8 mouse cellular contexts compared by ENCODE assay signal in genomic region chr12:83687934-83688315, GRCm38 (mm10). TPM values are rescaled to one million over a fixed set of nuclear protein-coding genes. Genes with fewer than 3 reads are reported as not detected.
A peak's percentile ranks its signal among the peaks of the same experiment; 100 is the strongest.
DNase-seq lines count a peak whose midpoint lies in the region; ATAC-seq and TF ChIP-seq lines count a peak whose summit lies in the region.

Gene Psen1 (plus strand): TSS chr12:83688152.

- TF ChIP-seq POLR2A in olfactory bulb, adult 2 months (IDR thresholded peaks at IDR 0.05; ENCODE audit: insufficient read depth, low read depth, low read length): peak; percentile 89
- TF ChIP-seq POLR2A in thymus, adult 2 months (IDR thresholded peaks at IDR 0.05; ENCODE audit: control insufficient read depth, extremely low read depth, insufficient read depth, low read length, poor library complexity): peak; percentile 89

- in situ Hi-C loops in ES-E14 (cut with MboI; ENCODE audit: low sequenced_read_pairs in 2 of 2, unreplicated experiment in 2 of 2): no loop called here

- no peaks in the 10 kb centered on the region for H3K27me3 ChIP-seq in forebrain, embryonic 16.5 days (replicated peaks; ENCODE audit: control insufficient read depth, insufficient read depth, low read length)
- H3K27me3 ChIP-seq in lung, embryonic 14.5 days (ENCODE audit: insufficient read depth, low read length): no peaks in the 10 kb centered on the region
- H3K27me3 ChIP-seq in thymus, adult 2 months (ENCODE audit: control insufficient read depth, insufficient read depth, low read length): no peaks in the 10 kb centered on the region

- 0 out of 2 replicates have a peak, but pooled peaks have one; percentile 28 for TF ChIP-seq CTCF in layer of hippocampus, adult 2 months (conservative IDR thresholded peaks at IDR 0.05)
- no peak for TF ChIP-seq CTCF in lung, embryonic 14.5 days (IDR thresholded peaks at IDR 0.05; ENCODE audit: low read depth)
- no peak for TF ChIP-seq CTCF in olfactory bulb, adult 2 months (IDR thresholded peaks at IDR 0.05; ENCODE audit: insufficient read depth, low read depth, low read length)
- 0 out of 2 replicates have a peak, but pooled peaks have one; percentile 26 for TF ChIP-seq CTCF in thymus, adult 2 months (IDR thresholded peaks at IDR 0.05; ENCODE audit: borderline replicate concordance, control insufficient read depth, extremely low read depth, insufficient read depth, low read length, poor library complexity)

- H3K4me1 ChIP-seq in ES-E14 (ENCODE audit: control insufficient read depth in 2 of 2, insufficient read depth in 2 of 2, low read length in 2 of 2, poor library complexity in 1 of 2): peaks cover 0 to 4% of the 10 kb centered on the region in 2 experiments; a peak in 1 of 4 replicates
- H3K4me1 ChIP-seq in forebrain, embryonic 16.5 days (replicated peaks; ENCODE audit: control insufficient read depth, insufficient read depth, low read length): peaks cover 17% of the 10 kb centered on the region
- 0 out of 2 replicates have a peak, but pooled peaks cover 4% of the 10 kb centered on the region for H3K4me1 ChIP-seq in lung, embryonic 14.5 days (ENCODE audit: insufficient read depth)
- 0 out of 2 replicates have a peak, but pooled peaks cover 3% of the 10 kb centered on the region for H3K4me1 ChIP-seq in olfactory bulb, adult 2 months (ENCODE audit: control insufficient read depth, insufficient read depth, low read length)
- H3K4me1 ChIP-seq in thymus, adult 2 months (replicated peaks; ENCODE audit: control insufficient read depth, insufficient read depth, low read length): no peaks in the 10 kb centered on the region

- peaks cover 4% of the 10 kb centered on the region for H3K36me3 ChIP-seq in ES-E14 (ENCODE audit: control insufficient read depth, insufficient read depth, low read length, poor library complexity, severe bottlenecking)
- H3K36me3 ChIP-seq in forebrain, embryonic 16.5 days (ENCODE audit: control insufficient read depth, insufficient read depth): peaks cover 2% of the 10 kb centered on the region
- H3K36me3 ChIP-seq in lung, embryonic 14.5 days (ENCODE audit: insufficient read depth): peaks cover 13% of the 10 kb centered on the region
- H3K36me3 ChIP-seq in thymus, adult 2 months (ENCODE audit: control insufficient read depth, insufficient read depth, low read length): no peaks in the 10 kb centered on the region; the same call in 1 of the 2 replicates

- intact Hi-C loops in heart, postnatal 36 days (cut with DNase I): loop anchor here (5.0 kb wide), 1 partner anchor 56 kb away; the partner anchor contains the start of gene Rbm25

- peak within 1 kb of the TSS; percentile 72 for H3K4me2 ChIP-seq in forebrain, embryonic 16.5 days (ENCODE audit: low read length)
- peak within 1 kb of the TSS; percentile 88 for H3K4me2 ChIP-seq in lung, embryonic 14.5 days

- no peaks in the 10 kb centered on the region for H3K9me3 ChIP-seq in ES-E14 (ENCODE audit: control insufficient read depth, insufficient read depth, low read depth, low read length)
- H3K9me3 ChIP-seq in forebrain, embryonic 16.5 days (ENCODE audit: control insufficient read depth, low read length): no peaks in the 10 kb centered on the region
- H3K9me3 ChIP-seq in lung, embryonic 14.5 days (ENCODE audit: low read depth, low read length): no peaks in the 10 kb centered on the region

- H3K27ac ChIP-seq in ES-E14 (ENCODE audit: insufficient read depth, low read depth, low read length, poor library complexity, severe bottlenecking): peak within 1 kb of the TSS; percentile 63
- H3K27ac ChIP-seq in forebrain, embryonic 16.5 days (ENCODE audit: low read length): peak within 1 kb of the TSS; percentile 94
- peak within 1 kb of the TSS; percentile 95 for H3K27ac ChIP-seq in layer of hippocampus, adult 2 months
- peak within 1 kb of the TSS; percentile 90 for H3K27ac ChIP-seq in lung, embryonic 14.5 days (ENCODE audit: low read depth)
- peak within 1 kb of the TSS; percentile 69 for H3K27ac ChIP-seq in olfactory bulb, adult 2 months (ENCODE audit: insufficient read depth, low read depth, low read length)
- peak within 1 kb of the TSS; percentile 78 for H3K27ac ChIP-seq in thymus, adult 2 months (ENCODE audit: control insufficient read depth, insufficient read depth, low read length)

- H3K9ac ChIP-seq in ES-E14 (ENCODE audit: insufficient read depth, low read depth, low read length, poor library complexity, severe bottlenecking): peak within 1 kb of the TSS; percentile 88
- peak within 1 kb of the TSS; percentile 87 for H3K9ac ChIP-seq in forebrain, embryonic 16.5 days (replicated peaks; ENCODE audit: low read depth, low read length)
- H3K9ac ChIP-seq in lung, embryonic 14.5 days: peak within 1 kb of the TSS; percentile 83

- ATAC-seq in forebrain, embryonic 16.5 days: peak; percentile 99
- peak; percentile 98 for ATAC-seq in lung, embryonic 14.5 days (ENCODE audit: insufficient read depth)

- peak; percentile 86 for DNase-seq in ES-E14 (ENCODE audit: low read depth, low spot score)
- DNase-seq in cerebellum, adult 11-12 months: peak; percentile 92
- DNase-seq in heart, postnatal 36 days: peak; percentile 92 to 94
- peak; percentile 93 to 94 for DNase-seq in layer of hippocampus, adult 2 months (ENCODE audit: low spot score in 2 of 2)
- peak; percentile 97 for DNase-seq in lung, embryonic 14.5 days
- DNase-seq in thymus, adult 2 months: peak; percentile 93

- WGBS in forebrain, embryonic 16.5 days: under 1% methylated on average over 38 of the region's 38 CpGs
- WGBS in lung, embryonic 14.5 days: under 1% methylated on average over 38 of the region's 38 CpGs
- WGBS in olfactory bulb, adult 2 months: under 1% methylated on average over 38 of the region's 38 CpGs
- WGBS in thymus, adult 2 months: under 1% methylated on average over 38 of the region's 38 CpGs

- peak within 1 kb of the TSS; percentile 88 to 90 for H3K4me3 ChIP-seq in ES-E14 (ENCODE audit: insufficient read depth in 1 of 2, low read depth in 1 of 2, low read length in 2 of 2, poor library complexity in 1 of 2, severe bottlenecking in 1 of 2)
- H3K4me3 ChIP-seq in forebrain, embryonic 16.5 days (replicated peaks; ENCODE audit: low read length): peak within 1 kb of the TSS; percentile 93
- peak within 1 kb of the TSS; percentile 85 for H3K4me3 ChIP-seq in layer of hippocampus, adult 2 months
- peak within 1 kb of the TSS; percentile 88 for H3K4me3 ChIP-seq in lung, embryonic 14.5 days (ENCODE audit: low read depth, low read length)
- peak within 1 kb of the TSS; percentile 84 for H3K4me3 ChIP-seq in olfactory bulb, adult 2 months (ENCODE audit: insufficient read depth, low read depth, low read length)
- H3K4me3 ChIP-seq in thymus, adult 2 months (ENCODE audit: control insufficient read depth, insufficient read depth, low read length): peak within 1 kb of the TSS; percentile 84

TF ChIP-seq in ES-E14, 5 proteins besides CTCF, POLR2A, EP300 and RAD21:
- TF ChIP-seq ZNF384 (IDR thresholded peaks at IDR 0.05; ENCODE audit: low read depth, low read length) (no peak), ZC3H11A (IDR thresholded peaks at IDR 0.05; ENCODE audit: borderline replicate concordance, low read depth, low read length) (no peak), MAFK (IDR thresholded peaks at IDR 0.05; ENCODE audit: insufficient read depth, low read depth, low read length) (no peak), CHD2 (IDR thresholded peaks at IDR 0.05; ENCODE audit: low read depth, low read length) (0 out of 2 replicates have a peak, but pooled peaks have one; percentile 17), HCFC1 (IDR thresholded peaks at IDR 0.05; ENCODE audit: borderline replicate concordance, insufficient read depth, low read length) (peak; percentile 68; the same call in 1 of the 2 replicates)
TF ChIP-seq in ES-E14: peak in this region for 2.

RNA-seq across cellular contexts. Expression of gene Psen1, which starts in this region (rescaled TPM):
- 74.2 and 101 TPM in 2 replicates for total RNA-seq in ES-E14 (2012; rRNA removed)
- polyA plus RNA-seq in forebrain, embryonic 16.5 days (2015; fragmentation: Nextera tagmentation; extraction: Ambion mirVana): 73.7 and 75.6 TPM in 2 replicates
- total RNA-seq in heart, postnatal 36 days (2021): 10 to 100 TPM; 33.3 to 35.6 TPM
- total RNA-seq in layer of hippocampus, adult 2 months (2021): 10 to 100 TPM; 64.7 to 67.5 TPM
- polyA plus RNA-seq in lung, embryonic 14.5 days (2014; fragmentation: Nextera tagmentation; extraction: Ambion mirVana): 61.3 and 62.2 TPM in 2 replicates
- not detected in 2 replicates for polyA plus RNA-seq in olfactory bulb, adult 2 months (2012; ENCODE audit: insufficient read depth, insufficient read length, low replicate concordance, missing spikeins)
- 31.3 and 31.5 TPM in 2 replicates for polyA plus RNA-seq in thymus, adult 2 months (2012; rRNA removed)

Comparison
In these comparisons a context has a peak if more than half of its experiments do, and no peak if none do; other contexts are left out.
1. Peak in every context shown above with its lines: DNase-seq, ATAC-seq, H3K4me3 ChIP-seq and H3K27ac ChIP-seq.
2. CTCF ChIP-seq: peak in layer of hippocampus, adult 2 months (single experiment) and thymus, adult 2 months (single experiment); none in lung, embryonic 14.5 days (single experiment) and olfactory bulb, adult 2 months (single experiment).